Mouse (Mus musculus) G1E (cell line): ENCODE results near the gene Lrpap1. TPM values are rescaled to one million over a fixed set of nuclear protein-coding genes. Genes with fewer than 3 reads are reported as not detected.

Source experiments
- ATAC-seq: 2 replicates; pipeline ENCODE4 v1.8.0; 2016; ENCODE audit warnings: mild to moderate bottlenecking; ENCODE audit not compliant: insufficient number of reproducible peaks, poor library complexity, low FRiP score, severe bottlenecking; ENCODE audit errors: extremely low read depth
- DNase-seq: peaks from one replicate; pipeline ENCODE4 v3.0.0; 2012; ENCODE audit warnings: low spot score
- H3K27me3 ChIP-seq: 2 replicates; pipeline ENCODE4 v1.6.1; 2012; ENCODE audit warnings: mild to moderate bottlenecking, low read length, inconsistent platforms; ENCODE audit not compliant: insufficient read depth
- H3K36me3 ChIP-seq: replicated peaks from 2 replicates; pipeline ENCODE3; 2012; ENCODE audit warnings: mild to moderate bottlenecking, inconsistent platforms
- H3K4me1 ChIP-seq: 2 replicates; pipeline ENCODE4 v1.6.1; 2012; ENCODE audit warnings: low read depth, low read length, inconsistent platforms, mixed read lengths; ENCODE audit not compliant: insufficient read depth
- H3K4me3 ChIP-seq: 2 replicates; pipeline ENCODE4 v1.5.1; 2012; ENCODE audit warnings: low read depth, mild to moderate bottlenecking, inconsistent platforms, low read length, moderate library complexity, mixed read lengths
- H3K9me3 ChIP-seq: replicated peaks from 2 replicates; pipeline ENCODE4 v1.6.1; 2012; ENCODE audit warnings: inconsistent platforms
- CTCF ChIP-seq: IDR thresholded peaks from 2 replicates; pipeline ENCODE4 v1.5.1; 2012; ENCODE audit warnings: low read depth, low read length, inconsistent platforms, mixed read lengths
- GATA1 ChIP-seq: IDR thresholded peaks from 2 replicates; pipeline ENCODE4 v1.6.1; 2012; ENCODE audit warnings: borderline replicate concordance, low read length, inconsistent platforms, mixed read lengths
- GATA2 ChIP-seq: IDR thresholded peaks from 2 replicates; pipeline ENCODE4 v1.6.1; 2012; ENCODE audit warnings: low read depth, low read length, inconsistent platforms, borderline replicate concordance
- POLR2AphosphoS5 ChIP-seq: IDR thresholded peaks from 2 replicates; pipeline ENCODE4 v1.6.1; 2012; ENCODE audit warnings: low read depth, low read length, inconsistent platforms; ENCODE audit not compliant: insufficient replicate concordance
- TAL1 ChIP-seq: conservative IDR thresholded peaks from 2 replicates; pipeline ENCODE4 v1.6.1; 2012; ENCODE audit warnings: low read depth, low read length, inconsistent platforms, mixed read lengths
- polyA plus RNA-seq: library from polyadenylated mRNA; stranded (reverse); fragments of >175 nt; gene quantifications from 2 replicates; pipeline ENCODE4 v1.2.3, GENCODE M21; 2012
- total RNA-seq, 2 experiments: library from RNA; stranded (forward) in 1 of 2; stranded (reverse) in 1 of 2; fragments of 200-1000 nt in 1 of 2; fragments of >200 nt in 1 of 2; fragmentation: Nextera tagmentation in 1 of 2; gene quantifications; 2 replicates each; pipeline ENCODE4 v1.2.3; 2014 to 2017

Gene Lrpap1
- total and polyA plus RNA-seq, 3 experiments = 17.5 to 42.5 (median 20.8) TPM

- H3K4me1 ChIP-seq = no peaks in the 10 kb centered on the region
- H3K4me3 ChIP-seq = no peak overlapping the region
- DNase-seq (no peak), ATAC-seq (no peak)
- TF ChIP-seq CTCF (no peak), GATA2 (no peak), TAL1 (no peak), GATA1 (no peak), POLR2AphosphoS5 (no peak)
- no peaks in the 10 kb centered on the region for H3K9me3 ChIP-seq
- peaks cover 18% of the 10 kb centered on the region; the same call in 1 of the 2 replicates for H3K27me3 ChIP-seq
- H3K36me3 ChIP-seq = no peaks in the 10 kb centered on the region
Measured at GRCm38 (mm10) chr5:35137510-35138182, 32.1 kb upstream of the Lrpap1 start.

GRCm38 (mm10) chr5:35135903-35136302, 30.3 kb upstream of the Lrpap1 start:
- DNase-seq (no peak), ATAC-seq (no peak)
- H3K4me3 ChIP-seq = no peak overlapping the region
- H3K4me1 ChIP-seq = no peaks in the 10 kb centered on the region
- H3K9me3 ChIP-seq = no peaks in the 10 kb centered on the region
- H3K27me3 ChIP-seq = peaks cover 18% of the 10 kb centered on the region
- no peaks in the 10 kb centered on the region for H3K36me3 ChIP-seq
- no peak for TF ChIP-seq CTCF

- Histone ChIP-seq H3K27me3 (peaks cover 27% of the 10 kb centered on the region), H3K4me1 (no peaks in the 10 kb centered on the region), H3K4me3 (no peak overlapping the region), H3K9me3 (peaks cover 2% of the 10 kb centered on the region; the same call in 1 of the 2 replicates), H3K36me3 (no peaks in the 10 kb centered on the region)
- DNase-seq (no peak), ATAC-seq (no peak)
- TF ChIP-seq TAL1 (no peak), POLR2AphosphoS5 (no peak), GATA1 (no peak), GATA2 (no peak), CTCF (no peak)
Measured at GRCm38 (mm10) chr5:35134286-35134685, 28.7 kb upstream of the Lrpap1 start.

- TF ChIP-seq GATA1 (no peak), TAL1 (no peak), POLR2AphosphoS5 (no peak), GATA2 (no peak), CTCF (no peak)
- Histone ChIP-seq H3K4me1 (no peaks in the 10 kb centered on the region), H3K4me3 (no peak overlapping the region), H3K27me3 (peaks cover 35% of the 10 kb centered on the region), H3K9me3 (peaks cover 2% of the 10 kb centered on the region; the same call in 1 of the 2 replicates), H3K36me3 (no peaks in the 10 kb centered on the region)
- DNase-seq = no peak
- no peak for ATAC-seq
Measured at GRCm38 (mm10) chr5:35133468-35133867, 27.9 kb upstream of the Lrpap1 start.

GRCm38 (mm10) chr5:35132278-35132980, 26.9 kb upstream of the Lrpap1 start:
- no peak for DNase-seq
- no peak for ATAC-seq

GRCm38 (mm10) chr5:35131773-35132172, 26.2 kb upstream of the Lrpap1 start:
- peak; percentile 87 for TF ChIP-seq CTCF
- TF ChIP-seq POLR2AphosphoS5 = no peak
- peak; percentile 36 for DNase-seq
- ATAC-seq = no peak
- Histone ChIP-seq H3K4me3 (no peak overlapping the region), H3K27me3 (peaks cover 31% of the 10 kb centered on the region), H3K9me3 (peaks cover 2% of the 10 kb centered on the region; the same call in 1 of the 2 replicates), H3K36me3 (no peaks in the 10 kb centered on the region), H3K4me1 (no peaks in the 10 kb centered on the region)

More at GRCm38 (mm10) chr5:35132278-35132980, 26.9 kb upstream of the Lrpap1 start:
- peaks cover 2% of the 10 kb centered on the region; the same call in 1 of the 2 replicates for H3K9me3 ChIP-seq
- TF ChIP-seq TAL1 (no peak), CTCF (no peak), GATA1 (no peak), GATA2 (no peak), POLR2AphosphoS5 (no peak)
- no peaks in the 10 kb centered on the region for H3K36me3 ChIP-seq
- H3K4me1 ChIP-seq = no peaks in the 10 kb centered on the region
- peaks cover 31% of the 10 kb centered on the region for H3K27me3 ChIP-seq
- no peak overlapping the region for H3K4me3 ChIP-seq

GRCm38 (mm10) chr5:35131237-35131636, 25.7 kb upstream of the Lrpap1 start:
- Histone ChIP-seq H3K27me3 (peaks cover 31% of the 10 kb centered on the region), H3K36me3 (no peaks in the 10 kb centered on the region)

More at GRCm38 (mm10) chr5:35131237-35131636, 25.7 kb upstream of the Lrpap1 start:
- peaks cover 2% of the 10 kb centered on the region; the same call in 1 of the 2 replicates for H3K9me3 ChIP-seq
- TF ChIP-seq GATA2 (no peak), CTCF (no peak), GATA1 (no peak), TAL1 (no peak), POLR2AphosphoS5 (no peak)
- H3K4me1 ChIP-seq = no peaks in the 10 kb centered on the region
- ATAC-seq (no peak), DNase-seq (no peak)
- H3K4me3 ChIP-seq = no peak overlapping the region
